Mouse (Mus musculus) intestine, embryonic 14.5 days (tissue): ENCODE measurements around the gene Nat8f5. TPM values are rescaled to one million over a fixed set of nuclear protein-coding genes. Genes with fewer than 3 reads are reported as not detected.
"Not testable (repeated sequence)": the region's sequence is repeated elsewhere in the genome, so short reads cannot be mapped to it uniquely, and the experiment has no call there.

Source experiments
- ATAC-seq: fragments of 200-750 bp; cut with Nextera tagmentation; replicated peaks from 2 replicates; pipeline ENCODE4 v1.8.0; 2017; ENCODE audit warnings: low read depth, moderate number of reproducible peaks, moderate TSS enrichment, moderate library complexity; ENCODE audit not compliant: low FRiP score, low TSS enrichment
- DNase-seq: peaks from one replicate; pipeline ENCODE4 v3.0.0-alpha.2; 2018; ENCODE audit warnings: low spot score
- H3K27ac ChIP-seq: fragments of 300-500 bp; sonication (generic); 2 replicates; pipeline ENCODE4 v1.5.1; 2014; ENCODE audit warnings: low read depth, mild to moderate bottlenecking, control low read depth
- H3K27me3 ChIP-seq: fragments of 300-500 bp; sonication (generic); replicated peaks from 2 replicates; pipeline ENCODE4 v1.6.1; 2014; ENCODE audit warnings: low read length, control low read depth; ENCODE audit not compliant: control insufficient read depth, insufficient read depth
- H3K36me3 ChIP-seq: fragments of 300-500 bp; sonication (generic); 2 replicates; pipeline ENCODE4 v1.6.1; 2014; ENCODE audit warnings: low read length, control low read depth; ENCODE audit not compliant: control insufficient read depth, insufficient read depth
- H3K4me1 ChIP-seq: fragments of 300-500 bp; sonication (generic); replicated peaks from 2 replicates; pipeline ENCODE4 v1.6.1; 2014; ENCODE audit warnings: low read length, control low read depth, mixed read lengths; ENCODE audit not compliant: control insufficient read depth, insufficient read depth
- H3K4me2 ChIP-seq: fragments of 300-500 bp; sonication (generic); 2 replicates; pipeline ENCODE4 v1.6.1; 2014; ENCODE audit warnings: low read length
- H3K4me3 ChIP-seq: fragments of 300-500 bp; sonication (generic); 2 replicates; pipeline ENCODE4 v1.5.1; 2014; ENCODE audit warnings: low read depth, low read length, control low read depth, mixed read lengths
- H3K9ac ChIP-seq: fragments of 300-500 bp; sonication (generic); 2 replicates; pipeline ENCODE4 v1.6.1; 2014; ENCODE audit warnings: mild to moderate bottlenecking, low read length
- H3K9me3 ChIP-seq: fragments of 300-500 bp; sonication (generic); 2 replicates; pipeline ENCODE4 v1.6.1; 2016; ENCODE audit warnings: low read length, control low read depth; ENCODE audit not compliant: control insufficient read depth
- WGBS: fragments of 180-500 bp; shearing (Covaris S2); extraction: QIAGEN DNeasy Blood & Tissue Kit; methylation state at CpG from one replicate; pipeline ENCODE4 v1.1.7; 2014; 5-methylcytosine and 5-hydroxymethylcytosine counted together
- microRNA-seq: library from miRNA; unstranded; fragments of <30 nt; microRNA quantifications from one replicate; pipeline ENCODE4, GENCODE M21; 2016
- polyA plus RNA-seq: library from polyadenylated mRNA; unstranded; fragments of >200 nt; fragmentation: Nextera tagmentation; extraction: Ambion mirVana; gene quantifications from 2 replicates; pipeline ENCODE4 v1.2.1, GENCODE M21; 2014

The Nat8f5 gene
- polyA plus RNA-seq, 1 experiment from 2014 or later, result not detected

GRCm38 (mm10) chr6:85810514-85810913 lies 10.3 kb downstream of the Nat8f5 start:
- H3K4me2 ChIP-seq, H3K4me3 ChIP-seq, H3K27ac ChIP-seq, H3K9ac ChIP-seq, H3K9me3 ChIP-seq, ATAC-seq, DNase-seq, H3K4me1 ChIP-seq, H3K36me3 ChIP-seq, H3K27me3 ChIP-seq: not testable (repeated sequence)
- 89% methylated on average over 2 of the region's 3 CpGs for WGBS

GRCm38 (mm10) chr6:85809784-85810183 lies 11.0 kb downstream of the Nat8f5 start:
- 76% methylated on average over 2 of the region's 3 CpGs for WGBS
- H3K4me1 ChIP-seq, H3K27me3 ChIP-seq, H3K4me2 ChIP-seq, H3K9ac ChIP-seq, ATAC-seq, H3K9me3 ChIP-seq, H3K27ac ChIP-seq, DNase-seq, H3K36me3 ChIP-seq, H3K4me3 ChIP-seq: not testable (repeated sequence)

DNA sequence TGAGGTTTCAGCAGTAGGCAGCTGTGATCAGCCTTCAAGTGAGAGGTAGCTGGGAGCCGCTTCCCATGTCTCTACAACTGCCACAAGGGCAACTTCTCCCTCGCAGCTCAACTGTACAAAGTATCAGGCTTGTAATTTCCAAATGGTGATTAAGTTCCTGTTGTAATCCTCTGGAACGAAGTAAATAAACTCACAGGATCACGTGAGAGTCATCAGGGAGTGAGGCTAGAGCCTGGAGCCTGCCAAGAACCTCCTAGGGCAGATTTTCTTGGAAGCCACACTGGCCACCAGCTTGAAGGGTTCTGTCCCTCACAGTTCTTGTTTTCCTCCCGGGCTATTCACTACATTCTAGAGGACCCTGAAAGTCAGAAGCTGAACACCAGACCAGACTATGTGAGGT lies 17.6 kb downstream of the Nat8f5 start:
- not testable (repeated sequence) for ATAC-seq, H3K4me1 ChIP-seq, H3K27ac ChIP-seq, H3K27me3 ChIP-seq, H3K4me2 ChIP-seq, DNase-seq, H3K9ac ChIP-seq, H3K9me3 ChIP-seq, H3K36me3 ChIP-seq, H3K4me3 ChIP-seq
- WGBS, result 67% methylated on average over 5 of the region's 5 CpGs

Small RNA genes lying within 50 kb of the gene (microRNA-seq; reads per million reads assigned to microRNA genes)
- gene Mir6375, result not detected

Other genes with a start within 250 kb of the Nat8f5 start
- 6.0 and 6.5 TPM in 2 replicates for gene Alms1, start 233.4 kb downstream of the Nat8f5 start, polyA plus RNA-seq
- gene Nat8f7, start 107.8 kb downstream of the Nat8f5 start, polyA plus RNA-seq, result not detected in 2 replicates
- 0.11 and 0.15 TPM in 2 replicates for gene Nat8f3, start 55.2 kb downstream of the Nat8f5 start, polyA plus RNA-seq
- not detected in 2 replicates for gene Nat8f6, start within 50 bp of the Nat8f5 start, polyA plus RNA-seq
- 0.16 and 0.42 TPM in 2 replicates for gene Nat8, start 11.1 kb upstream of the Nat8f5 start, polyA plus RNA-seq
- gene Nat8f2, start 48.2 kb upstream of the Nat8f5 start, polyA plus RNA-seq, result 0.09 TPM in 1 of 2 replicates, not detected in the other
- 4.1 and 4.5 TPM in 2 replicates for gene Nat8f4, start 83.9 kb upstream of the Nat8f5 start, polyA plus RNA-seq
- gene Tprkb, start 90.9 kb upstream of the Nat8f5 start, polyA plus RNA-seq, result 27.8 and 30.3 TPM in 2 replicates
- gene Nat8f1, start 94.7 kb upstream of the Nat8f5 start, polyA plus RNA-seq, result 4.5 and 4.8 TPM in 2 replicates
- gene Dusp11, start 140.7 kb upstream of the Nat8f5 start, polyA plus RNA-seq, result 42.5 and 44.1 TPM in 2 replicates
- not detected in 2 replicates for gene Figla, start 195.2 kb upstream of the Nat8f5 start, polyA plus RNA-seq
- 7.4 and 7.7 TPM in 2 replicates for gene Add2, start 207.7 kb upstream of the Nat8f5 start, polyA plus RNA-seq